Mouse (Mus musculus): ENCODE measurements around the gene Gprin1.
"Not testable (repeated sequence)": the region's sequence is repeated elsewhere in the genome, so short reads cannot be mapped to it uniquely, and the experiment has no call there.

Gene Gprin1

GRCm38 (mm10) chr13:54749864-54750411 is at the start of gene Gprin1:
TSS of gene Gprin1 (minus strand) at chr13:54749874.
- DNase-seq (ENCODE audit: low read depth, low spot score) = no peak

GRCm38 (mm10) chr13:54798740-54799139 is 49.1 kb upstream of the Gprin1 start:
- no peak for DNase-seq (ENCODE audit: low read depth, low spot score)

- DNase-seq (ENCODE audit: low read depth, low spot score) = no peak
These were observed 48.4 kb upstream of the Gprin1 start for GRCm38 (mm10) chr13:54797861-54798643.

GRCm38 (mm10) chr13:54797356-54797755 is 47.7 kb upstream of the Gprin1 start:
- DNase-seq (ENCODE audit: low read depth, low spot score) = peak; percentile 59

- DNase-seq (ENCODE audit: low read depth, low spot score) = no peak
These were observed 45.2 kb upstream of the Gprin1 start for GRCm38 (mm10) chr13:54794843-54795242.

- DNase-seq (ENCODE audit: low read depth, low spot score) = no peak
These were observed 44.4 kb upstream of the Gprin1 start for GRCm38 (mm10) chr13:54794002-54794577.

- peak; percentile 38 for DNase-seq (ENCODE audit: low read depth, low spot score)
These were observed 42.9 kb upstream of the Gprin1 start for GRCm38 (mm10) chr13:54792259-54793230.

- peak; percentile 34 for DNase-seq (ENCODE audit: low read depth, low spot score)
These were observed 40.1 kb upstream of the Gprin1 start for GRCm38 (mm10) chr13:54789561-54790397.

- DNase-seq (ENCODE audit: low read depth, low spot score) = peak; percentile 90
These were observed 39.3 kb upstream of the Gprin1 start, which contains the start of gene Tspan17 for GRCm38 (mm10) chr13:54788740-54789560. TSS of gene Tspan17 (plus strand) at chr13:54789377.

- not testable (repeated sequence) for DNase-seq (ENCODE audit: low read depth, low spot score)
These were observed 37.9 kb upstream of the Gprin1 start for GRCm38 (mm10) chr13:54787591-54787990.

GRCm38 (mm10) chr13:54783698-54784097 is 34.0 kb upstream of the Gprin1 start, which contains the start of gene Eif4e1b:
TSS of gene Eif4e1b (plus strand) at chr13:54783998.
- DNase-seq (ENCODE audit: low read depth, low spot score) = no peak

GRCm38 (mm10) chr13:54783235-54783634 is 33.6 kb upstream of the Gprin1 start:
- no peak for DNase-seq (ENCODE audit: low read depth, low spot score)

- DNase-seq (ENCODE audit: low read depth, low spot score) = no peak
These were observed 31.4 kb upstream of the Gprin1 start for GRCm38 (mm10) chr13:54781086-54781485.

GRCm38 (mm10) chr13:54780592-54780991 is 30.9 kb upstream of the Gprin1 start:
- no peak for DNase-seq (ENCODE audit: low read depth, low spot score)

- DNase-seq (ENCODE audit: low read depth, low spot score) = no peak
These were observed 17.3 kb upstream of the Gprin1 start for GRCm38 (mm10) chr13:54767012-54767411.

- peak; percentile 77 for DNase-seq (ENCODE audit: low read depth, low spot score)
These were observed 16.6 kb upstream of the Gprin1 start, which contains the start of gene Sncb for GRCm38 (mm10) chr13:54766192-54766768. TSS of gene Sncb (minus strand) at chr13:54766595.

- peak; percentile 17 for DNase-seq (ENCODE audit: low read depth, low spot score)
These were observed 15.9 kb upstream of the Gprin1 start for GRCm38 (mm10) chr13:54765281-54766191.

GRCm38 (mm10) chr13:54760906-54761305 is 11.2 kb upstream of the Gprin1 start:
- DNase-seq (ENCODE audit: low read depth, low spot score) = no peak

All from CD4-positive, CD25-positive, alpha-beta regulatory T cell, adult 2 months (primary cell).